Mouse (Mus musculus) leukemia stem cell, adult 10-12 weeks (primary cell): ENCODE results near the gene Zp1. TPM values are rescaled to one million over a fixed set of nuclear protein-coding genes. Genes with fewer than 3 reads are reported as not detected.

Experiments
- polyA plus RNA-seq: library from polyadenylated mRNA; stranded (reverse); fragments of >175 nt; gene quantifications from 2 replicates; pipeline ENCODE4 v1.2.3, GENCODE M21; 2012; ENCODE audit warnings: low replicate concordance

Gene Zp1
- polyA plus RNA-seq, result not detected in 2 replicates

GRCm38 (mm10) chr19:10920532-10920931 is at the start of gene Zp1:
TSS of gene Zp1 (minus strand) at chr19:10920632.

GRCm38 (mm10) chr19:10949112-10949511 is 28.7 kb upstream of the Zp1 start, which contains the start of gene Ccdc86:
TSS of gene Ccdc86 (minus strand) at chr19:10949266.

GRCm38 (mm10) chr19:10937110-10937563 is 16.7 kb upstream of the Zp1 start, which contains the start of gene Ptgdr2:
TSS of gene Ptgdr2 (plus strand) at chr19:10937160.

GRCm38 (mm10) chr19:10895016-10895528 is 25.4 kb downstream of the Zp1 start, which contains the start of gene Prpf19:
TSS of gene Prpf19 (plus strand) at chr19:10895231.

GRCm38 (mm10) chr19:10881426-10882154 is 38.8 kb downstream of the Zp1 start, which contains the start of gene Tmem109:
TSS of gene Tmem109 (minus strand) at chr19:10882001.

GRCm38 (mm10) chr19:10869886-10870527 is 50.4 kb downstream of the Zp1 start, which contains the start of gene Tmem132a:
TSS of gene Tmem132a (minus strand) at chr19:10869940.

Other genes with a start within 250 kb of the Zp1 start
- not detected in 2 replicates for gene Pga5, start 242.6 kb downstream of the Zp1 start, polyA plus RNA-seq
- 48.0 and 70.3 TPM in 2 replicates for gene Vps37c, start 231.9 kb downstream of the Zp1 start, polyA plus RNA-seq
- 10.7 and 14.3 TPM in 2 replicates for gene Cd5, start 181.6 kb downstream of the Zp1 start, polyA plus RNA-seq
- 2.9 and 8.2 TPM in 2 replicates for gene Cd6, start 90.6 kb downstream of the Zp1 start, polyA plus RNA-seq
- gene Slc15a3, start 80.9 kb downstream of the Zp1 start, polyA plus RNA-seq, result 19.9 and 26.4 TPM in 2 replicates
- gene Tmem132a, start 50.7 kb downstream of the Zp1 start, polyA plus RNA-seq, result 1.3 and 1.8 TPM in 2 replicates
- gene Tmem109, start 38.6 kb downstream of the Zp1 start, polyA plus RNA-seq, result 33.2 and 56.1 TPM in 2 replicates
- 47.7 and 50.8 TPM in 2 replicates for gene Prpf19, start 25.4 kb downstream of the Zp1 start, polyA plus RNA-seq
- 0.07 TPM in 1 of 2 replicates, not detected in the other for gene Ptgdr2, start 16.5 kb upstream of the Zp1 start, polyA plus RNA-seq
- gene Ccdc86, start 28.6 kb upstream of the Zp1 start, polyA plus RNA-seq, result 37.0 and 57.1 TPM in 2 replicates
- not detected in 2 replicates for gene Ms4a10, start 54.0 kb upstream of the Zp1 start, polyA plus RNA-seq
- 0.61 TPM in 1 of 2 replicates, not detected in the other for gene Ms4a15, start 72.6 kb upstream of the Zp1 start, polyA plus RNA-seq
- not detected in 2 replicates for gene Ms4a18, start 97.4 kb upstream of the Zp1 start, polyA plus RNA-seq
- gene Ms4a8a, start 160.5 kb upstream of the Zp1 start, polyA plus RNA-seq, result not detected in 2 replicates
- not detected in 2 replicates for gene 1700017D01Rik, start 210.2 kb upstream of the Zp1 start, polyA plus RNA-seq
- not detected in 2 replicates for gene 1700025F22Rik, start 244.7 kb upstream of the Zp1 start, polyA plus RNA-seq